Mouse (Mus musculus): ENCODE measurements around the gene Itgb5. TPM values are rescaled to one million over a fixed set of nuclear protein-coding genes. Genes with fewer than 3 reads are reported as not detected.

Gene Itgb5
- polyA plus RNA-seq, 1 experiment from 2014 or later: 26.0 TPM

GRCm38 (mm10) chr16:33930785-33931184, 101.3 kb downstream of the Itgb5 start:
- ATAC-seq (ENCODE audit: low FRiP score, low TSS enrichment) (peak; percentile 30; the same call in 1 of the 2 replicates), DNase-seq (ENCODE audit: low spot score) (no peak)
- Histone ChIP-seq H3K4me2 (replicated peaks; ENCODE audit: low read depth) (no peak overlapping the region), H3K27me3 (ENCODE audit: control insufficient read depth, insufficient read depth, low read length) (no peaks in the 10 kb centered on the region), H3K9me3 (ENCODE audit: control insufficient read depth, low read length) (no peaks in the 10 kb centered on the region), H3K4me3 (ENCODE audit: low read depth, low read length) (no peak overlapping the region), H3K9ac (ENCODE audit: low read length) (no peak overlapping the region), H3K4me1 (replicated peaks; ENCODE audit: control insufficient read depth, insufficient read depth) (peaks cover 10% of the 10 kb centered on the region), H3K27ac (replicated peaks) (peak overlapping the region; percentile 53; the same call in 1 of the 2 replicates), H3K36me3 (ENCODE audit: control insufficient read depth, insufficient read depth, low read length) (no peaks in the 10 kb centered on the region)
- TF ChIP-seq EP300 (optimal IDR thresholded peaks at IDR 0.05): no peak
- no peak for TF ChIP-seq CTCF (IDR thresholded peaks at IDR 0.05; ENCODE audit: low read depth)
- WGBS: 38% methylated on average over 6 of the region's 6 CpGs

- no peak overlapping the region for H3K9ac ChIP-seq (ENCODE audit: low read length)
- no peak overlapping the region for H3K27ac ChIP-seq (replicated peaks)
- no peak overlapping the region for H3K4me3 ChIP-seq (ENCODE audit: low read depth, low read length)
- H3K4me1 ChIP-seq (replicated peaks; ENCODE audit: control insufficient read depth, insufficient read depth): peaks cover 10% of the 10 kb centered on the region
- no peak overlapping the region for H3K4me2 ChIP-seq (replicated peaks; ENCODE audit: low read depth)
- DNase-seq (ENCODE audit: low spot score): no peak
- no peaks in the 10 kb centered on the region for H3K36me3 ChIP-seq (ENCODE audit: control insufficient read depth, insufficient read depth, low read length)
- ATAC-seq (ENCODE audit: low FRiP score, low TSS enrichment): no peak
- H3K27me3 ChIP-seq (ENCODE audit: control insufficient read depth, insufficient read depth, low read length): no peaks in the 10 kb centered on the region
- 51% methylated on average over 2 of the region's 2 CpGs for WGBS
- TF ChIP-seq CTCF (IDR thresholded peaks at IDR 0.05; ENCODE audit: low read depth): no peak
- TF ChIP-seq EP300 (optimal IDR thresholded peaks at IDR 0.05): no peak
- H3K9me3 ChIP-seq (ENCODE audit: control insufficient read depth, low read length): no peaks in the 10 kb centered on the region
Measured at GRCm38 (mm10) chr16:33931682-33932081, 102.2 kb downstream of the Itgb5 start.

GRCm38 (mm10) chr16:33932126-33932525, 102.7 kb downstream of the Itgb5 start:
- TF ChIP-seq CTCF (IDR thresholded peaks at IDR 0.05; ENCODE audit: low read depth): no peak
- TF ChIP-seq EP300 (optimal IDR thresholded peaks at IDR 0.05): no peak
- 47% methylated on average over 5 of the region's 5 CpGs for WGBS
- Histone ChIP-seq H3K27ac (replicated peaks) (0 out of 2 replicates have a peak overlapping the region, but pooled peaks have one; percentile 1), H3K36me3 (ENCODE audit: control insufficient read depth, insufficient read depth, low read length) (no peaks in the 10 kb centered on the region), H3K9ac (ENCODE audit: low read length) (no peak overlapping the region), H3K4me1 (replicated peaks; ENCODE audit: control insufficient read depth, insufficient read depth) (peaks cover 10% of the 10 kb centered on the region), H3K27me3 (ENCODE audit: control insufficient read depth, insufficient read depth, low read length) (no peaks in the 10 kb centered on the region), H3K4me3 (ENCODE audit: low read depth, low read length) (no peak overlapping the region), H3K9me3 (ENCODE audit: control insufficient read depth, low read length) (no peaks in the 10 kb centered on the region), H3K4me2 (replicated peaks; ENCODE audit: low read depth) (no peak overlapping the region)
- ATAC-seq (ENCODE audit: low FRiP score, low TSS enrichment) (no peak), DNase-seq (ENCODE audit: low spot score) (no peak)

GRCm38 (mm10) chr16:33933411-33933810, 103.9 kb downstream of the Itgb5 start:
- 54% methylated on average over 11 of the region's 11 CpGs for WGBS
- peaks cover 12% of the 10 kb centered on the region for H3K4me1 ChIP-seq (replicated peaks; ENCODE audit: control insufficient read depth, insufficient read depth)
- no peaks in the 10 kb centered on the region for H3K27me3 ChIP-seq (ENCODE audit: control insufficient read depth, insufficient read depth, low read length)

GRCm38 (mm10) chr16:33934701-33935406, 105.4 kb downstream of the Itgb5 start:
- TF ChIP-seq CTCF (IDR thresholded peaks at IDR 0.05; ENCODE audit: low read depth): no peak
- no peak for TF ChIP-seq EP300 (optimal IDR thresholded peaks at IDR 0.05)
- Histone ChIP-seq H3K27ac (replicated peaks) (0 out of 2 replicates have a peak overlapping the region, but pooled peaks have one; percentile 35), H3K36me3 (ENCODE audit: control insufficient read depth, insufficient read depth, low read length) (no peaks in the 10 kb centered on the region), H3K9me3 (ENCODE audit: control insufficient read depth, low read length) (no peaks in the 10 kb centered on the region), H3K9ac (ENCODE audit: low read length) (no peak overlapping the region), H3K4me3 (ENCODE audit: low read depth, low read length) (no peak overlapping the region), H3K4me2 (replicated peaks; ENCODE audit: low read depth) (no peak overlapping the region), H3K27me3 (ENCODE audit: control insufficient read depth, insufficient read depth, low read length) (no peaks in the 10 kb centered on the region), H3K4me1 (replicated peaks; ENCODE audit: control insufficient read depth, insufficient read depth) (peaks cover 10% of the 10 kb centered on the region)
- 37% methylated on average over 5 of the region's 5 CpGs for WGBS
- ATAC-seq (ENCODE audit: low FRiP score, low TSS enrichment) (no peak), DNase-seq (ENCODE audit: low spot score) (peak; percentile 54)

More at GRCm38 (mm10) chr16:33933411-33933810, 103.9 kb downstream of the Itgb5 start:
- H3K9ac ChIP-seq (ENCODE audit: low read length): no peak overlapping the region
- no peaks in the 10 kb centered on the region for H3K9me3 ChIP-seq (ENCODE audit: control insufficient read depth, low read length)
- no peaks in the 10 kb centered on the region for H3K36me3 ChIP-seq (ENCODE audit: control insufficient read depth, insufficient read depth, low read length)
- DNase-seq (ENCODE audit: low spot score) (peak; percentile 66), ATAC-seq (ENCODE audit: low FRiP score, low TSS enrichment) (peak; percentile 45)
- no peak overlapping the region; the same call in 1 of the 2 replicates for H3K27ac ChIP-seq (replicated peaks)
- TF ChIP-seq CTCF (IDR thresholded peaks at IDR 0.05; ENCODE audit: low read depth): no peak
- TF ChIP-seq EP300 (optimal IDR thresholded peaks at IDR 0.05): no peak
- no peak overlapping the region for H3K4me3 ChIP-seq (ENCODE audit: low read depth, low read length)
- no peak overlapping the region for H3K4me2 ChIP-seq (replicated peaks; ENCODE audit: low read depth)

- Histone ChIP-seq H3K27me3 (ENCODE audit: control insufficient read depth, insufficient read depth, low read length) (no peaks in the 10 kb centered on the region), H3K4me3 (ENCODE audit: low read depth, low read length) (no peak overlapping the region), H3K27ac (replicated peaks) (no peak overlapping the region), H3K9me3 (ENCODE audit: control insufficient read depth, low read length) (no peaks in the 10 kb centered on the region), H3K4me2 (replicated peaks; ENCODE audit: low read depth) (no peak overlapping the region), H3K36me3 (ENCODE audit: control insufficient read depth, insufficient read depth, low read length) (no peaks in the 10 kb centered on the region), H3K9ac (ENCODE audit: low read length) (no peak overlapping the region), H3K4me1 (replicated peaks; ENCODE audit: control insufficient read depth, insufficient read depth) (peaks cover 10% of the 10 kb centered on the region)
- WGBS: 98% methylated on average over 6 of the region's 6 CpGs
- ATAC-seq (ENCODE audit: low FRiP score, low TSS enrichment) (no peak), DNase-seq (ENCODE audit: low spot score) (no peak)
- TF ChIP-seq CTCF (IDR thresholded peaks at IDR 0.05; ENCODE audit: low read depth) (no peak), EP300 (optimal IDR thresholded peaks at IDR 0.05) (no peak)
Measured at GRCm38 (mm10) chr16:33935407-33935785, 105.9 kb downstream of the Itgb5 start.
